Mouse (Mus musculus) lung, postnatal 10 days (tissue): ENCODE results near the gene Klk1b11.
"Not testable (repeated sequence)": the region's sequence is repeated elsewhere in the genome, so short reads cannot be mapped to it uniquely, and the experiment has no call there.

Experiments
- DNase-seq: peaks from one replicate; pipeline ENCODE4 v3.0.0; 2021

Klk1b11 gene

DNA sequence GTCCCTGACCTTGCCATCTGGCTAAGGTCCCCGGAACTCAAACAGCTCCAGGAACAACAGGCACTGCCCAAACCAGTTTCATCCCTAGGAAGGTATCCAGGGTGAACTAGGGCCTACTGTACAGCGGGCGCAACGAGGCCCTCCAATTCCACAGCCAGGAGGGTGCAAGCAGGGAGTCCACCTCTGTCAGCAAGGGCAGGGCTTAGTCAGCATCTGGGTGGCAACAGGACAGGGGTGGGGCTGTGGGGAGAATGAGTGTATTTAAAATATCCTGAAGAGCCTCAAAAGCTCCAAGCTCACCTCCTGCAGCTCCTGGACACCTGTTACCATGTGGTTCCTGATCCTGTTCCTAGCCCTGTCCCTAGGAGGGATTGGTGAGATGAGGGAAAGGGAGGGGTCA, at the start of gene Klk1b11:
Gene Klk1b11, plus strand, starts transcription at position 301 of the 400 bp plus-strand sequence.
- not testable (repeated sequence) for DNase-seq

DNA sequence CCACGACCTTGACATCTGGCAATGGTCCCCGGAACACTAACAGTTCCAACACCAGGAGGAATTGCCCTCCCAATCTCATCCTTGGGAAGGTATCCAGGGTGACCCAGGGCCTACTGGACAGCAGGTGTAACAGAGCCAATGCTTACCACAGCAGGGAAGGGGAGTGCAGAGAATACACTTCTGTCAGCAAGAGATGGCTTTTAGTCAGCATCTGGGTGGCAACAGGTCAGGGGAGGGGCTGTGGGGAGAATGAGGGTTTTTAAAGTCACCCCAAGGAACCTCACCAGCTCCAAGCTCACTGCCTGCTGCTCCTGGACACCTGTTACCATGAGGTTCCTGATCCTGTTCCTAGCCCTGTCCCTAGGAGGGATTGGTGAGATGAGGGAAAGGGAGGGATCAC, 45.3 kb upstream of the Klk1b11 start, which contains the start of gene Klk1b8:
Gene Klk1b8, plus strand, starts transcription at position 301 of the 400 bp plus-strand sequence.
- DNase-seq = no peak

DNA sequence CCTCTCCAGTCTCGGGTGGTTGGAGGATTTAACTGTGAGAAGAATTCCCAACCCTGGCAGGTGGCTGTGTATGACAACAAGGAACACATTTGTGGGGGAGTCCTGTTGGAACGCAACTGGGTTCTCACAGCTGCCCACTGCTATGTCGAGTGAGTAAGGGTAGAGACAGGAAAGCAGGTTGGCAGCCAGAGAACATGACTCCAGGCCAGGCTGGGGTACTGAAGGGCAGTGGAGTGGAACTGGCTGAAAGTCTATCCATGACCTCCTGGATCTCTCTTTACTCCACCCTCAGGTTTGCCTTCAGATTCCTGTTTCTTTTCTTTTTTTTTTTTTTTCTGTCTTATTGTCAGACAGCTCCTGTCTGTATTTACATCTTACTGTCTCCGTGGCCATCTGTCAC, 43.0 kb upstream of the Klk1b11 start:
- no peak for DNase-seq

DNA sequence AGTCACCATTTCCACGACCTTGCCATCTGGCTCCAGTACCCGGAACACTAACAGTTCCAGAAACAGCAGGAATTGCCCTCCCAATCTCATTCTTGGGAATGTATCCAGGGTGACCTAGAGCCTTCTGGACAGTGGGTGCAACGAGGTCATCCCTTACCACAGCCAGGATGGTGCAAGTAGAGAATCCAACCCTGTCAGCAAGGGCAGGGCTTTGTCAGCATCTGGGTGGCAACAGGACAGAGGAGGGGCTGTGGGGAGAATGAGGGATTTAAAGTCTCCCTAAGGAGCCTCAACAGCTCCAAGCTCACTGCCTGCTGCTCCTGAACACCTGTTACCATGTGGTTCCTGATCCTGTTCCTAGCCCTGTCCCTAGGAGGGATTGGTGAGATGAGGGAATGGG, 29.2 kb upstream of the Klk1b11 start, which contains the start of gene Klk1b1:
Gene Klk1b1, plus strand, starts transcription at position 301 of the 400 bp plus-strand sequence.
- no peak for DNase-seq

DNA sequence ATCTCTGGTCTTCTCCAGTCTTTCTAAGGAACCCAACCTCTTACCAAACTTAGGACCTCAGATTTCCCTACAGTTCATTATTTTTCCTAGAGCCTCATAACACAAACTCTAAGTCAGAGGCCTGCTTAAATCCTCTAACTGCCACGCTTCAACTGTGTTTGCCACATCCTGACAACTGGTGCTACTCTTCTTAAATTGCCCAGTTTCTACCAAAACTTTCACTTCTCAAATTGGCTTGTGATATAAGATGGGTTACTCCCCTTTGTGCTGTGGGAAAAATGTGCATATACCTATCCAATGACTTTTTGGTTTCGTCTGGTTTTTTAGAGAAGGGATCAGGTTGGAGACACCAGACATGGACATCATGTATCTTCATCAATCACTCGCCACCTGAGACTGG, 28.6 kb upstream of the Klk1b11 start:
- no peak for DNase-seq

GRCm38 (mm10) chr7:43967612-43968011, 28.1 kb upstream of the Klk1b11 start:
- DNase-seq = no peak

DNA sequence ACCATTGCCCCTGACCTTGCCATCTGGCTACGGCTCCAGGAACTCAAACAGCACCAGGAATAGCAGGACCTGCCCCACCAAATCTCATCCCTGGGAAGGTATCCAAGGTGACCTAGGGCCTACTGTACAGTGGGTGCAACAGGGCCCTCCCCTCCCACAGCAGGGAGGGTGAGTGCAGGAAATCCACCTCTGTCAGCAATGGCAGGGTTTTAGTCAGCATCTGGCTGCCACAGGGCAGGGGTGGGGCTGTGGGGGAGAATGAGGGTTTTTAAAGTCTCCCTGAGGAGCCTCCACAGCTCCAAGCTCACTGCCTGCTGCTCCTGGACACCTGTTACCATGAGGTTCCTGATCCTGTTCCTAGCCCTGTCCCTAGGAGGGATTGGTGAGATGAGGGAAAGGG, 19.9 kb upstream of the Klk1b11 start, which contains the start of gene Klk1b9:
Gene Klk1b9, plus strand, starts transcription at position 301 of the 400 bp plus-strand sequence.
- DNase-seq = not testable (repeated sequence)

DNA sequence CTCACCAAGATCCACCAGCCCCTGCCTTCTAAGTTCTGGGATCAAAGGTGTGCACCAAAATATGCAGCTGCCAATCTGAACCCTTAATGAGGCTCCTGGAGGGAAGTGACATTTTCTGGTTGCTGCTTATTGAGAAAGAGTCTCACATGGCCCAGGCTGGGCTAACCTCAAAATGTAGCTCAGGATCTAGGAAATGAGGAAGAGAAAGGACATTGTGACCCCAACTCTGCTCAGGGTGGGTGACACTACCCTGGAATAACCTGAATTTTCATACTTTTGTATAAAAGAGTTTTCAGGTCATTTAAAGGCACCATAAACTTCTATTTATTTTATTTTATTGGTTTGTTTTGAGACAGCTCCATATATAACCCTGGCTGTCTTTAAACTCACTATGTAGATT, 10.0 kb upstream of the Klk1b11 start:
- no peak for DNase-seq

- not testable (repeated sequence) for DNase-seq
Observed at GRCm38 (mm10) chr7:43994821-43995220, 856 bp upstream of the Klk1b11 start.

- DNase-seq = no peak
Observed at GRCm38 (mm10) chr7:44004847-44005246, 9.2 kb downstream of the Klk1b11 start.

- DNase-seq = not testable (repeated sequence)
Observed at GRCm38 (mm10) chr7:44011868-44012267, 16.2 kb downstream of the Klk1b11 start, which contains the start of gene Klk1b26. Gene Klk1b26 (plus strand): TSS chr7:44012168.

- not testable (repeated sequence) for DNase-seq
Observed at GRCm38 (mm10) chr7:44014666-44015065, 19.0 kb downstream of the Klk1b11 start.

DNA sequence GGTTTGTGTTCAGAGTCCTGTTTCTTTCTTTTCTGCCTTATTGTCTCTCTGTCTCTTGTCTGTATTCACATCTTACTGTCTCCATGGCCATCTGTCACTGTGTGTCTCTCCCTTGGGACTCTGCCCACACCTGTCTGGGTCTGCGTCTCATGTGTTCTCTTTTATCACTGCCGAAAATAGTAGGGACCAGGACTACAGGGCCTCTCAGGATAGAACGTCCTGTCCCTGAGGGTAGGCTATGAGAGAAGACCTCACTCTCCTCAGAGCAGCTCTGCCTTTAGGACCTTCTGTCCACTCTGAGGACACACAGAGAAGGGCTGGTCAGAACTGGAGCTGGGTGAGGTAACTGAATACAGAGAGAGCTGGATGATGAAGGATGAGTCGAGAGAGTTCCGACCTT, 19.4 kb downstream of the Klk1b11 start:
- no peak for DNase-seq
